Mouse (Mus musculus): Measurements from ENCODE around the gene 4930556J24Rik.
"Not testable (repeated sequence)": the region's sequence is repeated elsewhere in the genome, so short reads cannot be mapped to it uniquely, and the experiment has no call there.

The 4930556J24Rik gene

DNA sequence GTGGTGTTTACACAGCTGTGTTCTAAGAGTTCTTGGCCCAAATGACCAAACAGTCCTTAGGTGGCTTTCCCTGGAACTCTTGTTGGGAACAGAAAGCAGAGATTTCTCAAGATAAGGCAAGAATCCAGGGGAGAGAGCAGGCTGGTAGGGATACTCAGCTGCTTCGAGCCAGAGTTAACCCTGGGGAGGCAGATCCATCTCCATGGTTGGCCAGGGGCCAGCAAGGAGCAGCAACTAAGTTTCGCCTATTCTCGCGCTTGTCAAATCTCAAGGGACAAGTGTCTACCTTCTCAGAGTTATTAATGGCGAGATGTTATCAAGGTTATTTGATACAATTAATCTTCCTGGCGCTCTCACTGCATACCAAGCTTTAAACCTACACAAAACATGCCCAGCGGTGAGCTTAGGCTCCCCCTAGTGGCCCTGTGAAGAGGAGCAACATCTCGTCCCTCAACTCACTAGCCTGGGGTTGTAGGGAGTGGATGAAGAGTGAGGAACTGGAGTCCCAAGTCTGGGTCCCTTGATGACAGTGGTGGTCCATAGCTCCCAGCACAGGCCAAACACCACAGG lies 55.2 kb downstream of the 4930556J24Rik start:
- peak in 1 of 2 experiments; percentile 40 for DNase-seq (ENCODE audit: low spot score in 2 of 2)

DNA sequence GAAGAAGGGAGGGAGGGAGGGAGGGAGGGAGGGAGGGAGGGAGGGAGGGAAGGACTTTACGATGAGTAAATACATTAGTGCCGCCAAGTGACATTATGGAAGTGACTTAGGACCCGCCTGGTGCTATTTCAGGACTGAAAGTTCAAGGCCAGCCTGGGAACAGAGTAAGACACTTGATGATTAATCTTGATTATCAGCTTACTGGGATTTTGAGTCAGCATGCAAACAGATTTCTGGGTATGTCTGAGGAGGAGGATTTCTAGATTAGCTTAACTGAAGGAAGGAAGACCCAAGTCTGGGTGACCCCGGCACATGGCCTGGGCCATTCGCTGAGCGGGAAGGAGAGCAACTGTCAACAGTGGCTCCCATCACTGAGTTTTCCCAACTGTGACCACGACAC lies 56.1 kb downstream of the 4930556J24Rik start:
- no peak for DNase-seq (ENCODE audit: low spot score in 2 of 2)

DNA sequence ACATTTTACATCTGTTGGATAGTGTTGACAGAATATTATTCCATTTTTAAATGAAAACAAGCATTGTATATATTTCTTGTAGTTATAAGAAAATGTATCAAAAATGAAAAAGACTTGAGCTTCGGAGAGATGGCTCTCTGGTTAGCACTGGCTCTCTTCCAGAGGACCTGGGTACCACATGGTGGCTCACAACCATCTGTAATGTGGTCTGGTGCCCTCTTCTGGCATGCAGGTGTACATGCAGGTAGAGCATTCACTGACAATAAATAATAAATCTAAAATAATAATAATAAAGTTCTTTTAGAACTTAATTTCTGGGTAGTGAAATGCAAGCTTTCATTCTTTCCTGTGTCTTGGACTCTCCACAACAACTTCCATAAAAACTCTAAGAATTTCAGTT lies 57.8 kb downstream of the 4930556J24Rik start:
- DNase-seq (ENCODE audit: low spot score in 2 of 2): no peak

DNA sequence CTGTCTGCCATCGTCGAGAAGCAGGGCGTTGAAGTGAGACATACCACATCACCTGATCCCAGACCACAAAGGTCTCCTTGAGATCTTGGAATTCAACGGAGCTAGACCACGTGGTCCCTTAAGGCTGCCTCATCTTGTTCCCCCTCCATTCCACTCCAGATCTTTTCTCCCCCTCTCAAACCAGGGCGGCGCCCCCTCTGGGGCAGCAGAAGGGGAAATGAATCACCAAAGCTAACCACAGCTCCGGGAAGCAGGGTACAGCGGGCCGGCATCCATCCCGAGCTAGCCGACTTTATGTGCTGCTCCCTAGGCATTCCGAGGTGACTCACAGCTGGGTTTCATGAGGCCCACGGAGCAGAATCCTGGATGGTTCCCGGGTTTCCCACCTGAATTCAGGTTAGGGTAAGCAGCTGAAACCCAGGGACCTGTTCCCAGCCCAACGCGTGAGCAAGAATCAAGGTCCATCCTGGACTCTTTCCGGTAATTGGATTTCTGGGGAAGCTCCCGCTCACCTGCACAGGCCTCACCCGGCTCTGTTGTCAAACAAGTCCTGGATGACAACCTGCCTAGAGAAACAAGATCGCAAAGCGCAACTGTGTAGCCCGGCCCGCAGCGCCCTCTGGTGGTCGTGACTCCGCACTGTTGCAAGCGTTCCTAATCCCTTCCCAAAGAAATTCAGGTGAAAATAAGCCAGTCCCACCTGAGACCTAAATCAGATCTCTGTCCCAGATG lies 62.3 kb downstream of the 4930556J24Rik start, which contains the start of gene Slc35e4:
Gene Slc35e4 (minus strand): TSS at position 556 of the 732 bp plus-strand sequence.
- DNase-seq (ENCODE audit: low spot score in 2 of 2): peak; percentile 57 to 76

DNA sequence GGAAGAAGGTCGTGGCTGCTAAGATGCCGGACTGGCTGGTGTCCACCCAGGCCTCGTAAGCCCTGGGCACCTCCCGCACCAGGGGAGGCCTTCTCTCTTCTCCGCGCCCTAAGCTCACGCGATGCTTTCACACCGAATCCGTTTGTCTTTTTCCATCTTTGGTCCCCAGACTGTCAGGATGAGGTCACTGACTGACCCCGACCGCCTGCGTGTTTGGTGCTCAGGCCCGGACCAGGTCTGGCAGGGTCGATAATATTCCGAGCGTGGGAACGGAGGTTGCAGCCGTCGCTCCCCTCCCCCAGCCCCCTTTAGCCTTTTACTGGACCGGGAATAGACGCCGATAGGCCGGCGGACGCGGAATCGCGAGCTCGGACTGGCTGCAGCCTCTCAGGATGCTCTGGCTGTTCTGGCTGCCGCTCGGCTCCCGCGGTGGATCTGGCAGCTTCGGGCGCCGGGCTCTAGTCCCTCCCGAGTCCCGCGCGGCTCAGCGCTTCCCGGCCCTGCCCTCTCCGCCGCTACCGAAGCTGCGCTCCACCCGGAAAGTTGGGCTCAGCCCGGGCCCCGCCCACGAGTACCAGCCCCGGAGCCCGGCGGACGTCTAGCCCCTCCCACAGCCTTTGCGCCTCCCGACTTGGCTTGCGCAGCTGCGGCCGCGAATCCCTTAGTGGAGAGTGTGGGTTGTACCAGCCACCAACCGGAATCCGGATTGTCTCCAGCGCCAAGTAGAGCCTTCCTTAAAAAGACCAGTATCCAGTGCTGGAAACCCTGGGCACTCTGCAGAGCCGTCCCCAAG lies 63.1 kb downstream of the 4930556J24Rik start:
- DNase-seq (ENCODE audit: low spot score in 2 of 2): peak; percentile 88 to 93

DNA sequence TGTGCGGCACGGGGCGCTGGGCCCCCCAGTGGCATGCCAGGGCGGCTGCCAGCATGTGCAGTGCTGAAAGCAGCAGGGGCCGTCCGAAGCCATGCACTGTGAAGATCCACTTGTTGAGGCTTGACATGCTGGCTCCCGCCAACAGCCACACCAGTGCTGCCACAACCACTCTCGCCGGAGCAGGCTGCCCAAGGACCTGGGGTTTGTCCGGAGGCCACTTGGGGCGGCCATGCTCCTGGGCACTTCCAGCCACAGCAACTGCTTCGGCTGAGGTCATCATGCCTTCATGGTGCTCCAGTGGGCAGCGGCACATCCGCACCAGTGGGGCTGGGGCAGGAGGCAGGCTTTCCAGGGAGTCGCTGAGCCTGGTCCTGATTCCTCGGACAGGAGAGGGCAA lies 63.7 kb downstream of the 4930556J24Rik start:
- peak; percentile 41 to 46 for DNase-seq (ENCODE audit: low spot score in 2 of 2)

DNA sequence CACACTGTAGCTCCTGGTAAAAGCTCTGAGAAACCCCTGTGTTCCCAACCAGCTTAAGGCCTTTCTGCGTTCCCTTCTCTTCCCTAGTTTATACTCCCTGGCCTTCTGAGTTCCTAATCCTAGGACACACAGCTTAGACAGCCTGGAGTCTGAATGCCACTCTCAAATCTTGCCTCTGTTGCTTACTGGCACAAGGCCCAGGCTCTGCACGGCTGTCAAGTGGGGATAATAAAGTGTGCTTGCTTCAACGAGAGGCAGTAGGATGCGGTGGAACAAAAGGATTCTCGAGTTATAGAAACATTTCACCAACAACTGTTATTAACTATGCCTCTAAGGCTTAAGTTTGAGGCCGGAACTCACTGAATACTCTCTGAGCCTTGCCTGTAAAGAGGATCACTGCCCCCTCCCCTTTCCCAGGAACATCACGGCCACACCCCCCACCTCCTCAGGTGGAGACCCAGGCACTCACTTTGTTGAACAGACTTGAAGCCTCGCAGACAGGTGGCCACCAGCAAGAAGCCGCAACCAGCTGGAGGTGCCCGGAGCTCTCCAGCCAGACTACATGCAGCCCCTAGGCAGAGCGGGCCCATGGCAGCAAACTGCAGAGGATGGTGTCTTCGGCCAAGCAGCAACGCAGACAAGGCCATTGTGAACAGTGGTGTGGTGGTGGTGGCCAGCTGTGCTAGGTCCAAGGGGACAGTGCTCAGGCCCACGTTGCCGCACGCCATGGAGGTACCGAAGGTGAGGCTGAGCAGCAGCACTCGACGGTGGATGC lies 64.3 kb downstream of the 4930556J24Rik start:
- DNase-seq (ENCODE audit: low spot score in 2 of 2): peak; percentile 24 to 52

DNA sequence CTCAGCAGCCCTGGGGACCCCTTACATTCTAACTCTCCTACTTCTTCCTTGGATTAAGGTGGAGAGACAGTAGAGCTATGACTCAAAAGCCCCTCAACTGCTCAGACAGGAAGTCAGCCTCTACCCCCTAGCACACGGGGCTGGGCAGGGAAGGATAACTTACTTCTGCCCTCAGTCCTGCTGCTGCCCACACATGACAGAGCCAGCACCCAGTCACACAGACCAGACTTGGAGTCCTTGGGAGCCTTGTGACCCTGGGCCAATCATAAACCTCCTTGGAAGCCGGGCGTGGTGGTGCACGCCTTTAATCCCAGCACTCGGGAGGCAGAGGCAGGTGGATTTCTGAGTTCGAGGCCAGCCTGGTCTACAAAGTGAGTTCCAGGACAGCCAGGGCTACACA lies 65.1 kb downstream of the 4930556J24Rik start:
- not testable (repeated sequence) for DNase-seq (ENCODE audit: low spot score in 2 of 2)

DNA sequence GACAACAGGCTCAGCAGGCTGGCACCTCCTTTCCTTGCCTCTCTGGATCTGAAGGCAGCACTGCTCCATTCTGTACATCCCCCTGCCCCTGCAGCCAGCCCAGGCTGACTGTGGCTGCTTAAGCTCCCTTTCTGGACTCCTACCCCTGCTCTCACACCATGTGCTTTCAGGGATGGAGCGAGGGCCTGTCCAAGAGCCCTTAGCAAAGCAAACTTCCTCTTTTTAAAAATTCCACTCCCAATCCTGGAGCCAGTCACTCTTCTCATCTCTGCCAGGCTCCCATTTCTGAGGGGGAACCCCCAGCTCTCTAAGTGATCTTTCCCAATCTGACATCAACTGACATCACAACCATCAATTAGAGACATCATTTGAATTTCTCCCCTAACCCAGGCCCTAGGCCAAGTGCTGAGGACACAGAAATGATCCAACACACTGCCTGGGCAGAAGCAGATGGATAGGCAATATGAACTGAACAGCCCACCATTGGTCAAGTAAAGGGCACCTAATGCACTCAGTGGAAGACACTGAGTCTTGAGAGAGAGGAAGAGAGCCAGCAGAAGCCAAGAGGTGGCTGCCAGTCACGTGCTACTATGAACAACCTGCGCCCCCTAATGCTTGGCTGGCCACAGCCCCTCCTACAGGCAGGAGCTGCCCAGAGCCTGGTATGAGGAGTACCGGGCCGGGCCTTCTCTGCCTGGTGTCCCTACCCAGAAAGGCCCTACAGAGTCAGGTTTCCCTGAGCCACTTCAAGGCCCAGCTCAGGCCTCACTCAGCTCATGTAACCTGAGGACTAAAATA lies 65.9 kb downstream of the 4930556J24Rik start:
- DNase-seq (ENCODE audit: low spot score in 2 of 2): no peak

DNA sequence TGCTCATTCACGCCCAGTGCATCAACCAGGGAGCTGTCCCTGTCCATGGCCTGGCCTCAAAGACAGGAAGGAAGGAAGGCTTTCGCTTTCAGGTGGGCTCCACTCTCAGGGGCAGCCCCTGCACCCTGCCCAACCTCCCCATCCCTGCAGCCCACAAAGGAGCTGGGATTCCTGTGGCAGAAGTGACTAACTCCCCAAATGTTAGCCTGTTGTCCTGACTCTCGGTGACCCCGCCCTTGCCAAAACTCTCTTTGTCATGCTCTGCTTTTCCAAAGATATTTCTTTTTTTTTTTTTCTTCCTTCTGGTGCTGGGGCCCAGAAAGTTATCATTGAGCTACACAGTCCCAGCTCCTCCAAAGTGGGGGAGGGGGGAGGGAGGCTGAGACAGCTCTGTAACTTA lies 67.3 kb downstream of the 4930556J24Rik start:
- DNase-seq (ENCODE audit: low spot score in 2 of 2): no peak

DNA sequence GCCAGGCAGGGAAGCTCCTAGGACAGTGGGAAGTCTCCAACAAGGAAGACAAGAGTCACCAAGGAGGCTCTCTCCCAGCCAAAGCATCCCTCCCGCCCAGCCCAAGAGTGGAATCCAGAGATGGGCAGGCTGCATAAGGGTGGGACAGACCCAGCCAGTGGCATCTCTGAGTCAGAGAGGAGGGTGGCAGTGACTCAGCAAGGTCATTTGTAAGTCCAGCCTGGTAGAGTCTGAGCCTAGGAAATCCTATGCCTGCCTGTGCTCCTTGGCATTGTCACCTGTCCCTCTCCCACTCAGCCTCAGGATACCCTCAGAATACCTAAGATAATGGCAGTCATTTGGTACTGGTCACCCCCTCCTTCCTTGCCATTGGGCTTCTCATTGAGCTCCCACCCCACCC lies 71.1 kb downstream of the 4930556J24Rik start:
- no peak for DNase-seq (ENCODE audit: low spot score in 2 of 2)

DNA sequence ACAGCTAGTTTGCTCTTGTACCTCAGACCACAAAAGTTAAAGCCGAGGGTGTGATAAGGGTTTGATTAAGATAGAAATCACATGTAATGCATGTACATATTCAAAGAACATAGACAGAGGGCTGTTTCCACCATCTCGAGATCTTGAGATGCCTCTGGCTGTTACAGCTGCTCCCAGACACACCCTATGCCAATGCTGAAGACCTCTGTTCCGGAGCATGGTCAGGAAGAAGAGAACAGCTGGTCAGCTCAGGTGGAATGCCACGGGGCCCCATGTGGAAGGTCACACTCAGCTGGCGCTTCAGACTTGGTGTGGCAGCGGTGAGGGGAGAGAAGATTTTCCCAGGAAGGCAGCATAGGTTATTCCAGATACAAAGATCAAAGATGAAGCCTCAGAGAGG lies 71.9 kb downstream of the 4930556J24Rik start:
- DNase-seq (ENCODE audit: low spot score in 2 of 2): no peak

DNA sequence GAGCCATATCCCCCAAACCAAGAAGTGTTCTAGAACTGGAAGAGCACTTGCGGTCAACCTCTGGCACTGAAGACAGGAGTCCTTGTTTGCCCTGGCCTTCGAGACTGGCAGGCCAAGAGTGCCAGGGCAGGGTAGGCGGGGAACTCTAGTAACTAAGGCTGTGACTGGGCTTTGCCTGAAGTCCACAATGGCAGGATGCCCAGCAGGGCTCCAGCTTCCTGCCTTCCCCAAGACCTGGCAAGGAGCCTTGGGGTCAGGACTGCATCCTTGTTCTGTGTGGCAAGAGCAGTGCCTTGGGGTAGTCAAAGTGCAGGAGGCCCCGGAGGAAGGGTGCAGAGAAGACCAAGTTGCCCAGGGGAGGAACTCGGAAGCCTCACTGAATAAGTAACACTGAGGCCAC lies 73.5 kb downstream of the 4930556J24Rik start:
- peak; percentile 60 to 76 for DNase-seq (ENCODE audit: low spot score in 2 of 2)

DNA sequence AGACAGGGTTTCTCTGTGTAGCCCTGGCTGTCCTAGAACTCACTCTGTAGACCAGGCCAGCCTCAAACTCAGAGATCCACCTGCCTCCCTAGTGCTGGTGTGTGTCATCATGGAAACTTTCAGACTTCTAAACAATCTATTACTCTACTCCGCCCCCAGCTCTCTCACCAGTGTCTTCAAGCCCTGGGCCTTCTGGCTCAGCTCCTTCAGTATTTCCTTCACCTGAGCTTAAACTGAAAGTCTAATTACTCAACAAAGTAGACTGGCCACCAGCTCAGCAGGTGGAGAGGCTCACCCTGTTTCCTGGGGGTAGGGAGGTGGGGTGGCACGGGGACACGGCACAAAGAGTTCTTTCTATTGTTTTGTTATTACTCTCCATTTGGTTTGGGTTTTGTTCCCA lies 74.1 kb downstream of the 4930556J24Rik start:
- no peak for DNase-seq (ENCODE audit: low spot score in 2 of 2)

DNA sequence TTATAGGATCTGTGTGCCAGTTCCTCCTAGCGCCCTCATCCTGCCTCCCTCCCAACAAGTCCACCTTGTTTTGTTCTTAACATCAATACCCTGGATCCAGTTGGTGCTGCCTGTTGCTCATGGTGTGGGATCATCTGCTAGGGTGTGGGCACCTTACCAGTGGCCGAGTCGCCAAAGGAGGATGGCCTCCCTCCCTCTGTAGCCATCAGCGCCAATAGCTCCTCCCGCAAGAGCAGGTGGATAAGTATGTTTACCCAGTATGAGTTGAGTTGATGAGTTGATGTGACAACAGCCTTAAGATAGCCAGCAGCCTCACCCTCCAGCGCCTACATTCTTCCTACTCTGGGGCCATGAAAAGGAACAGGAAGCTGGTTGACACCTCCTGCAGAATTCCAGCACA lies 76.3 kb downstream of the 4930556J24Rik start:
- no peak for DNase-seq (ENCODE audit: low spot score in 2 of 2)

DNA sequence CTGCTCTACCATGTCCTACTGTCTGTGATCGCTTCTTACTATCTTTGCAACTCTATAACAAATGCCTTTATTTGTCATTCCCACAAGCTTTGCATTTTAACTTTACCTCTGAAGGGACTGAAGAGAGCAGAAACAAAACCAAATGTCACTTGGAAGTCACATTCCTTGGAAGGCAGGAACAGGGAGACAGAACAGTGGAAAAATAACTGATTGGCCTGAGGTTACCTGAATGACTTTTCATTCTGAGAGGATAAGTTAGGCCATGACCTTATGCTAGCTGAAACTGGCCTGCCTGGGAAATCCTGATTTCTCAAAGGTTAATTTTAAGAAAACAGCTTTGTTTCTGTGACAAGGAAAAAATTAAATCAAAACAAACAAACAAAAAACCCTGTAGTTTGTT lies 80.6 kb downstream of the 4930556J24Rik start:
- DNase-seq (ENCODE audit: low spot score in 2 of 2): no peak

DNA sequence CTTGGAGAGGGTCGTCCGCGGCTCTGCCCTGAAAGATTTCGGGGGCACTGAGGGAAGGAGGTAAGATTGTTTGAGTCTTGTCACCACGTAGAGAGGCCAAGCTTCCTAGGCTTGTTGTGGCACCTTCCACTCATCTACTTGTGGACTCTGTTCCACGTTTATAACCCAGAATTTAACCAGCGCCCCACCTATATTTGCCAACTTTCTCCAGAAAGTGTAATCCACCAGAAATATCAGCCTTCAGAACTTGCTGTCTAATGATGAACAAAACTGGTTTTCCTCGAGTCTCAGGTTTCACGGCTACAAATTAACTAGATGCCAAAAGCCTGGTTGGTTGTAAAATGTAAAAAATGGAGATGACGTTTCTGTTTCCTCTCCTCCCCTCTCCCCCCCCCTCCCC lies 81.1 kb downstream of the 4930556J24Rik start:
- DNase-seq (ENCODE audit: low spot score in 2 of 2): no peak

DNA sequence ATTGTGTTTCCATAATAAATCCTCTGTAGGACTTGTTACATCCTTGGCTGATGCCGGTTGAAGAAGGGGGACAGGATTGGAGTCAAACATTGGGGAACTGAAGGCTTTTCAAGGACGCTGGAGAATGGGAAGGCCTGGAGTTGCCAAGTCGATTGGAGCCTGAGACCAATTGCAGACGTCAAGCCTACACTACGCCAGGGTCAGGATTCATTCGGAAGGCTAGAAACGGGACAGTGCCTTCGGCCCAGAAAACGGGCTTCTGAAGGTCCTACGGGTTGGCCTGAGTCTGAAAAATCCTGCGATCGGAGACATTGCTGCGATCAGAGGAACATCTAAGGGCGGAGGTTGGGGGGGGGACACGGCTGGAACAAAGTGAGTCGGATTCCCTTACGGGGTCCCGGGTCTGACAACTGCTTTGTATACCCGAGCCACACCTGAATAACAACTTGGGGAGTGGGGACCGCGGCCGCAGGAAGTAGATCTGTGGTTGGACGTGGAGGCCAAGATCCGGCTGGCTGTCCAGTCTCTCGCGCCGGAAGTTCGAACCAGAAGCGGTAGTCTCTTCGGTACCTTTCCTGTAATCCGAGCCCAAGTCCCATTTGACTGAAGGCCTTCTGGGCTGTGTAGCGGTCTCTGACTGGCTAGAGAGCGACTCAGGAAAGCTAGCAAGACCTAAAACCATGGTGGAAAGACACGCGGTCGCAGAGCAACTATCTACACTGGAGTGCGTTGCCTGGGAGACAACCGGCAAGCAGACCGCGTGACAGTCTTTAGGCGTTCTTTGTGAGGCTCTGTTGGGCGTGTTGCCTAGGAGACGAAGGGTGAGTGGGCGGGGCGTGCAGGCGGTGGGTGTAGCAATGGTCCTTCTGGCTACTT lies 81.9 kb downstream of the 4930556J24Rik start, which contains the start of the genes 4921536K21Rik and Dusp18:
Gene 4921536K21Rik (minus strand): TSS at position 693 of the 876 bp plus-strand sequence.
Gene Dusp18 (plus strand): TSS at position 835 of the 876 bp plus-strand sequence.
- DNase-seq (ENCODE audit: low spot score in 2 of 2): peak; percentile 91 to 94

DNA sequence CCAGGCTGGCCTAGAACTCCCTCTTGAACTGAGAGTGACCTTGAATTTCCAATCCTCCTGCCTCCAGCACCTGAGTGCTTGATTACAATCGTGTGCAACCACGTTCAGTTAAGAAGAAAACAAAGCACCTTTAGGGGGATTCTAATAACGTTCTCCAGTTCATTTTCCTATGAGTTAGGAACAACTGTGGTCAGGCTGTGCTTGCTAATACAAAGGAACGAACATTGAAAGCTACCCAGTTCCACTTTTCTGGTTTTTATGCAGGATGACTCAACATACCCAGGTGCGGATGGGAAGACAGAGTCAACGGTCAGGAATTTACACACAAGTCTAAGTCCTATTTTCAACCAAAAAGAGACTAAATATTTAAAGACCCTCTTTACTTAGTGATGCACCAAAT lies 82.6 kb downstream of the 4930556J24Rik start:
- DNase-seq (ENCODE audit: low spot score in 2 of 2): no peak
